Mouse (Mus musculus) left cerebral cortex, adult 11 months (tissue): ENCODE measurements at regions not wholly inside any gene's neighbourhood (a gene's known extent, or its start where the extent isn't known, plus 50 kb on each side); places are given as distances from the start of the nearest gene placed in this dataset.
"Not testable (repeated sequence)": the region's sequence is repeated elsewhere in the genome, so short reads cannot be mapped to it uniquely, and the experiment has no call there.

Experiments
- DNase-seq: peaks from one replicate; pipeline ENCODE4 v3.0.0; 2022; ENCODE audit warnings: low spot score

DNA sequence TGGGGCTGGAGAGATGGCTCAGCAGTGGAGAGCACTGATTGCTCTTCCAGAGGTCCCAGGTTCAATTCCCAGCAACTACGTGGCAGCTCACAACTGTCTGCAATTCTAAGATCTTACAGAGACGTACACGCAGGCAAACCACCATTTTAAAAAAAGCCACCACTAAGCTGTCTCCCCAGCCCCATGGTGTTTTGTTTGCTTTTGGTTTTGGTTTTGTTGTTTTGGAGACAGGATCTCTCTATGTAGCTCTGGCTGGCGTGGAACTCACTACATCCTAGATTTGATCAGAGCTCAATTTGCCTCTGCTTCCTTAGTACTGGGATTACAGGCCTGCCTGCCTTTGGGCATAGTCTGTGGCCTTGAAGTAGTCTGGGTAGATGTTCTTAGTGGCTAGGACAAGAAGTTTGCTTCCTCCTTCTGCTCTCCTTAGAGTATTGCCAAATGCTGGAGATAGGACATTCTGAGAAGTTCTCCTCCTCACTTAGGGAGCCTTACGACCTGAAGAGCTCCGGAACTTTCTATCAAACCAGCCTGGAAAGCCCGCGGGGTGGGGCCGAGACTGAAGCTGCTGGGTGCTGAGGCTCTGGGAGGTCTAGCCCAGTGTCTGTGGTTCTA lies 495.4 kb upstream of the Chrm3 start:
- DNase-seq = not testable (repeated sequence)

GRCm38 (mm10) chr13:10845212-10845611 lies 484.6 kb upstream of the Chrm3 start:
- DNase-seq = no peak

- DNase-seq = no peak
Measured at GRCm38 (mm10) chr13:10799351-10799913, 438.8 kb upstream of the Chrm3 start.
